Mouse (Mus musculus): Measurements from ENCODE around the gene Aipl1.

GRCm38 (mm10) chr11:72057166-72057565 is 19.9 kb upstream of the Aipl1 start:
- TF ChIP-seq GATA1 (IDR thresholded peaks at IDR 0.05; ENCODE audit: borderline replicate concordance, low read length) (no peak), FLI1 (IDR thresholded peaks at IDR 0.05; ENCODE audit: low read length) (no peak)

Data from megakaryocyte, embryonic 14.5 days (primary cell).